Mouse (Mus musculus) intestine, postnatal 0 days (tissue): ENCODE results near the gene F3. TPM values are rescaled to one million over a fixed set of nuclear protein-coding genes. Genes with fewer than 3 reads are reported as not detected.

Source experiments
- ATAC-seq: fragments of 200-750 bp; cut with Nextera tagmentation; 2 replicates; pipeline ENCODE4 v1.8.0; 2017; ENCODE audit warnings: mild to moderate bottlenecking, moderate TSS enrichment, moderate library complexity
- H3K27ac ChIP-seq: fragments of 300-500 bp; sonication (generic); 2 replicates; pipeline ENCODE4 v1.5.1; 2014; ENCODE audit warnings: mild to moderate bottlenecking, low read depth, low read length, moderate library complexity
- H3K27me3 ChIP-seq: fragments of 300-500 bp; sonication (generic); replicated peaks from 2 replicates; pipeline ENCODE4 v1.6.1; 2014; ENCODE audit warnings: low read length, mixed read lengths; ENCODE audit not compliant: control insufficient read depth, insufficient read depth
- H3K36me3 ChIP-seq: fragments of 300-500 bp; sonication (generic); 2 replicates; pipeline ENCODE4 v1.6.1; 2014; ENCODE audit warnings: mild to moderate bottlenecking, moderate library complexity; ENCODE audit not compliant: control insufficient read depth, insufficient read depth
- H3K4me1 ChIP-seq: fragments of 300-500 bp; sonication (generic); replicated peaks from 2 replicates; pipeline ENCODE4 v1.6.1; 2014; ENCODE audit warnings: antibody characterized with exemption, low read length, mixed read lengths; ENCODE audit not compliant: control insufficient read depth, insufficient read depth
- H3K4me2 ChIP-seq: fragments of 300-500 bp; sonication (generic); replicated peaks from 2 replicates; pipeline ENCODE4 v1.6.1; 2014; ENCODE audit warnings: low read depth, mild to moderate bottlenecking, moderate library complexity
- H3K4me3 ChIP-seq: fragments of 300-500 bp; sonication (generic); 2 replicates; pipeline ENCODE4 v1.5.1; 2014; ENCODE audit warnings: low read depth, low read length
- H3K9ac ChIP-seq: fragments of 300-500 bp; sonication (generic); 2 replicates; pipeline ENCODE4 v1.6.1; 2014; ENCODE audit warnings: mild to moderate bottlenecking, low read depth, low read length
- H3K9me3 ChIP-seq: fragments of 300-500 bp; sonication (generic); 2 replicates; pipeline ENCODE4 v1.6.1; 2016; ENCODE audit warnings: mixed run types; ENCODE audit not compliant: control insufficient read depth
- CTCF ChIP-seq: sonication (generic); IDR thresholded peaks from 2 replicates; pipeline ENCODE4 v1.5.1; 2016; ENCODE audit warnings: low read depth, mild to moderate bottlenecking, control low read depth, antibody characterized with exemption, moderate library complexity
- WGBS: fragments of 180-500 bp; shearing (Covaris S2); extraction: QIAGEN DNeasy Blood & Tissue Kit; methylation state at CpG from one replicate; pipeline ENCODE4 v1.1.7; 2014; 5-methylcytosine and 5-hydroxymethylcytosine counted together
- polyA plus RNA-seq: library from polyadenylated mRNA; unstranded; fragments of >200 nt; fragmentation: Nextera tagmentation; extraction: Ambion mirVana; gene quantifications from 2 replicates; pipeline ENCODE4 v1.2.1, GENCODE M21; 2015

The F3 gene
- polyA plus RNA-seq, 1 experiment from 2014 or later: 20.3 TPM

- WGBS: 40% methylated on average over 4 of the region's 4 CpGs
- Histone ChIP-seq H3K9me3 (no peaks in the 10 kb centered on the region), H3K4me1 (0 out of 2 replicates have a peak, but pooled peaks cover 8% of the 10 kb centered on the region), H3K4me3 (no peak overlapping the region), H3K9ac (no peak overlapping the region), H3K27me3 (peaks cover 36% of the 10 kb centered on the region; the same call in 1 of the 2 replicates), H3K36me3 (no peaks in the 10 kb centered on the region), H3K27ac (no peak overlapping the region), H3K4me2 (no peak overlapping the region)
- ATAC-seq: no peak
- no peak for TF ChIP-seq CTCF
Measured at GRCm38 (mm10) chr3:121712222-121712621, 11.1 kb upstream of the F3 start.

- TF ChIP-seq CTCF: no peak
- WGBS: 22% methylated on average over 17 of the region's 17 CpGs
- Histone ChIP-seq H3K36me3 (no peaks in the 10 kb centered on the region), H3K9me3 (no peaks in the 10 kb centered on the region), H3K27me3 (peaks cover 38% of the 10 kb centered on the region; the same call in 1 of the 2 replicates), H3K27ac (no peak overlapping the region), H3K4me1 (0 out of 2 replicates have a peak, but pooled peaks cover 8% of the 10 kb centered on the region), H3K4me2 (peak overlapping the region; percentile 32; the same call in 1 of the 2 replicates), H3K9ac (no peak overlapping the region), H3K4me3 (no peak overlapping the region)
- ATAC-seq: peak; percentile 80
Measured at GRCm38 (mm10) chr3:121713151-121713701, 10.1 kb upstream of the F3 start.

- H3K36me3 ChIP-seq: no peaks in the 10 kb centered on the region
- no peak overlapping the region for H3K9ac ChIP-seq
- H3K27me3 ChIP-seq: peaks cover 42% of the 10 kb centered on the region; the same call in 1 of the 2 replicates
- no peak overlapping the region for H3K4me2 ChIP-seq
- H3K9me3 ChIP-seq: no peaks in the 10 kb centered on the region
- no peak for TF ChIP-seq CTCF
- 0 out of 2 replicates have a peak, but pooled peaks cover 8% of the 10 kb centered on the region for H3K4me1 ChIP-seq
- 52% methylated on average over 8 of the region's 8 CpGs for WGBS
- H3K27ac ChIP-seq: no peak overlapping the region
- H3K4me3 ChIP-seq: no peak overlapping the region
- no peak for ATAC-seq
Measured at GRCm38 (mm10) chr3:121713816-121714215, 9.5 kb upstream of the F3 start.

GRCm38 (mm10) chr3:121714461-121714860 lies 8.9 kb upstream of the F3 start:
- no peak overlapping the region for H3K4me3 ChIP-seq
- H3K9me3 ChIP-seq: no peaks in the 10 kb centered on the region
- H3K4me2 ChIP-seq: no peak overlapping the region
- TF ChIP-seq CTCF: no peak
- WGBS: 46% methylated on average over 2 of the region's 2 CpGs
- peak; percentile 43 for ATAC-seq
- peaks cover 38% of the 10 kb centered on the region; the same call in 1 of the 2 replicates for H3K27me3 ChIP-seq
- H3K36me3 ChIP-seq: no peaks in the 10 kb centered on the region
- no peak overlapping the region for H3K9ac ChIP-seq
- no peak overlapping the region for H3K27ac ChIP-seq
- 0 out of 2 replicates have a peak, but pooled peaks cover 8% of the 10 kb centered on the region for H3K4me1 ChIP-seq

GRCm38 (mm10) chr3:121715336-121715735 lies 8.0 kb upstream of the F3 start:
- H3K36me3 ChIP-seq: no peaks in the 10 kb centered on the region
- H3K9ac ChIP-seq: no peak overlapping the region
- H3K9me3 ChIP-seq: no peaks in the 10 kb centered on the region
- ATAC-seq: no peak
- TF ChIP-seq CTCF: no peak
- no peak overlapping the region for H3K27ac ChIP-seq
- peaks cover 41% of the 10 kb centered on the region; the same call in 1 of the 2 replicates for H3K27me3 ChIP-seq
- no peak overlapping the region for H3K4me2 ChIP-seq
- H3K4me1 ChIP-seq: 0 out of 2 replicates have a peak, but pooled peaks cover 8% of the 10 kb centered on the region
- no peak overlapping the region for H3K4me3 ChIP-seq

GRCm38 (mm10) chr3:121715741-121716459 lies 7.4 kb upstream of the F3 start:
- Histone ChIP-seq H3K27ac (no peak overlapping the region), H3K4me1 (0 out of 2 replicates have a peak, but pooled peaks cover 8% of the 10 kb centered on the region), H3K9me3 (no peaks in the 10 kb centered on the region), H3K9ac (no peak overlapping the region), H3K4me3 (no peak overlapping the region), H3K4me2 (no peak overlapping the region), H3K27me3 (peaks cover 39% of the 10 kb centered on the region; the same call in 1 of the 2 replicates), H3K36me3 (no peaks in the 10 kb centered on the region)
- WGBS: 68% methylated on average over 6 of the region's 6 CpGs
- no peak for ATAC-seq
- TF ChIP-seq CTCF: no peak
